Mouse (Mus musculus): ENCODE data around the gene Zbtb8b.

DNA sequence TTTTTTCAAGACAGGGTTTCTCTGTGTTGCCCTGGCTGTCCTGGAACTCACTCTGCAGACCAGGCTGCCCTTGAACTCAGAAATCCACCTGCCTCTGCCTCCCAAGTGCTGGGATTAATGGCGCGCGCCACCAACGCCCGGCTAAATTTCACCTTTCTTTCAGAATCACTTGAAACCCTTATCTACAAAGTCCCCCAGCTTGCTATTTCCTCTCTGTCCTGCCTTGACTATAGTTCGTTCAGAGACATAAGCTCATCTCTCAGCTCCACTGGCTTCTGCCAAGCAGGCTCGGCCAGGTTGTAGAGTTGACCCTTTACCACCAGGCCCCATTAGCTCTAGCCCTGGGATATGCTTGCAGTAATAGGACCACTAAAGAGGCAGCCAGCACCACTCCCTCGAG, 6.7 kb upstream of the Zbtb8b start:
- TF ChIP-seq CTCF (IDR thresholded peaks at IDR 0.05; ENCODE audit: borderline replicate concordance, insufficient read depth, low read length) = no peak
- no peak for TF ChIP-seq POLR2A (IDR thresholded peaks at IDR 0.05; ENCODE audit: low read depth, low read length)

Data from embryonic fibroblast, embryonic 13.5 days (primary cell).